Mouse (Mus musculus): ENCODE results near the gene Zfp648.
A peak's percentile ranks its signal among the peaks of the same experiment; 100 is the strongest.

Gene Zfp648

GRCm38 (mm10) chr1:154223807-154224207 lies 22.8 kb downstream of the Zfp648 start:
- DNase-seq, result no peak

- peak; percentile 4 for DNase-seq
Measured at GRCm38 (mm10) chr1:154232594-154232993, 31.6 kb downstream of the Zfp648 start.

- DNase-seq, result no peak
Measured at GRCm38 (mm10) chr1:154233033-154233432, 32.0 kb downstream of the Zfp648 start.

- no peak for DNase-seq
Measured at GRCm38 (mm10) chr1:154234814-154235213, 33.8 kb downstream of the Zfp648 start.

- no peak for DNase-seq
Measured at GRCm38 (mm10) chr1:154238876-154239275, 37.9 kb downstream of the Zfp648 start.

GRCm38 (mm10) chr1:154251186-154251585 lies 50.2 kb downstream of the Zfp648 start:
- DNase-seq, result no peak

GRCm38 (mm10) chr1:154252739-154253138 lies 51.8 kb downstream of the Zfp648 start:
- no peak for DNase-seq

Data from lung, postnatal 10 days (tissue).